Mouse (Mus musculus) bone marrow macrophage, adult 2 months (primary cell): ENCODE results near the gene Mertk.

Experiments used
- CTCF ChIP-seq: IDR thresholded peaks from 2 replicates; pipeline ENCODE4 v1.5.1; 2012; ENCODE audit warnings: low read depth, mild to moderate bottlenecking, low read length, moderate library complexity
- POLR2A ChIP-seq: IDR thresholded peaks from 2 replicates; pipeline ENCODE4 v1.6.1; 2012; ENCODE audit warnings: mild to moderate bottlenecking, low read depth, low read length, borderline replicate concordance

GRCm38 (mm10) chr2:128746621-128747151 is 47.9 kb downstream of the Mertk start:
- TF ChIP-seq CTCF (no peak), POLR2A (no peak)
